Mouse (Mus musculus) midbrain, embryonic 16.5 days (tissue): ENCODE results near the gene Ppp1r13b. TPM values are rescaled to one million over a fixed set of nuclear protein-coding genes. Genes with fewer than 3 reads are reported as not detected.

ENCODE experiments used
- ATAC-seq: fragments of 200-750 bp; cut with Nextera tagmentation; 2 replicates; pipeline ENCODE4 v1.8.0; 2017; ENCODE audit warnings: moderate TSS enrichment
- H3K27ac ChIP-seq: fragments of 300-500 bp; sonication (generic); 2 replicates; pipeline ENCODE4 v1.5.1; 2014; ENCODE audit warnings: mild to moderate bottlenecking, low read length, mixed read lengths
- H3K27me3 ChIP-seq: fragments of 300-500 bp; sonication (generic); 2 replicates; pipeline ENCODE4 v1.6.1; 2014; ENCODE audit warnings: low read depth, low read length, mixed read lengths; ENCODE audit not compliant: control insufficient read depth, insufficient read depth
- H3K36me3 ChIP-seq: fragments of 300-500 bp; sonication (generic); 2 replicates; pipeline ENCODE4 v1.6.1; 2014; ENCODE audit warnings: mild to moderate bottlenecking, low read length, moderate library complexity, mixed read lengths; ENCODE audit not compliant: control insufficient read depth, insufficient read depth
- H3K4me1 ChIP-seq: fragments of 300-500 bp; sonication (generic); 2 replicates; pipeline ENCODE4 v1.6.1; 2014; ENCODE audit warnings: mild to moderate bottlenecking, low read length, mixed read lengths; ENCODE audit not compliant: control insufficient read depth, insufficient read depth
- H3K4me2 ChIP-seq: fragments of 300-500 bp; sonication (generic); 2 replicates; pipeline ENCODE4 v1.6.1; 2014; ENCODE audit warnings: mild to moderate bottlenecking, low read length, mixed read lengths
- H3K4me3 ChIP-seq: fragments of 300-500 bp; sonication (generic); 2 replicates; pipeline ENCODE4 v1.5.1; 2014; ENCODE audit warnings: low read depth, mild to moderate bottlenecking, low read length, moderate library complexity, mixed read lengths
- H3K9ac ChIP-seq: fragments of 300-500 bp; sonication (generic); 2 replicates; pipeline ENCODE4 v1.6.1; 2014; ENCODE audit warnings: low read depth, low read length, mixed read lengths
- H3K9me3 ChIP-seq: fragments of 300-500 bp; sonication (generic); replicated peaks from 2 replicates; pipeline ENCODE4 v1.6.1; 2014; ENCODE audit warnings: mild to moderate bottlenecking, low read length, mixed read lengths; ENCODE audit not compliant: control insufficient read depth, poor library complexity, severe bottlenecking
- WGBS: fragments of 180-500 bp; shearing (Covaris S2); extraction: QIAGEN DNeasy Blood & Tissue Kit; methylation state at CpG from one replicate; pipeline ENCODE4 v1.1.7; 2014; 5-methylcytosine and 5-hydroxymethylcytosine counted together
- polyA plus RNA-seq: library from polyadenylated mRNA; unstranded; fragments of >200 nt; fragmentation: Nextera tagmentation; extraction: Ambion mirVana; gene quantifications from 2 replicates; pipeline ENCODE4 v1.2.1, GENCODE M21; 2015

Gene Ppp1r13b
- polyA plus RNA-seq, 1 experiment from 2014 or later = 42.9 TPM

- 91% methylated on average over 5 of the region's 5 CpGs for WGBS
- no peaks in the 10 kb centered on the region for H3K27me3 ChIP-seq
- H3K27ac ChIP-seq = no peak overlapping the region
- no peak overlapping the region for H3K4me2 ChIP-seq
- H3K4me1 ChIP-seq = no peaks in the 10 kb centered on the region
- peaks cover 10% of the 10 kb centered on the region; the same call in 1 of the 2 replicates for H3K36me3 ChIP-seq
- no peak overlapping the region for H3K4me3 ChIP-seq
- no peak overlapping the region for H3K9ac ChIP-seq
- no peak for ATAC-seq
- H3K9me3 ChIP-seq = no peaks in the 10 kb centered on the region
Observed at GRCm38 (mm10) chr12:111803538-111803937, 104.4 kb downstream of the Ppp1r13b start.

- WGBS = 81% methylated on average over 10 of the region's 10 CpGs
- no peaks in the 10 kb centered on the region for H3K4me1 ChIP-seq
Observed at GRCm38 (mm10) chr12:111800459-111801183, 107.3 kb downstream of the Ppp1r13b start.

GRCm38 (mm10) chr12:111798493-111798892 lies 109.4 kb downstream of the Ppp1r13b start:
- Histone ChIP-seq H3K27ac (no peak overlapping the region), H3K4me1 (no peaks in the 10 kb centered on the region), H3K9ac (no peak overlapping the region), H3K9me3 (no peaks in the 10 kb centered on the region), H3K27me3 (no peaks in the 10 kb centered on the region), H3K4me2 (no peak overlapping the region), H3K4me3 (no peak overlapping the region), H3K36me3 (peaks cover 17% of the 10 kb centered on the region)
- ATAC-seq = no peak
- WGBS = 97% methylated on average over 13 of the region's 13 CpGs

More at GRCm38 (mm10) chr12:111800459-111801183, 107.3 kb downstream of the Ppp1r13b start:
- Histone ChIP-seq H3K27ac (no peak overlapping the region), H3K36me3 (peaks cover 9% of the 10 kb centered on the region; the same call in 1 of the 2 replicates), H3K4me2 (no peak overlapping the region), H3K9ac (no peak overlapping the region), H3K27me3 (no peaks in the 10 kb centered on the region), H3K4me3 (no peak overlapping the region), H3K9me3 (no peaks in the 10 kb centered on the region)
- ATAC-seq = no peak

GRCm38 (mm10) chr12:111797251-111797650 lies 110.7 kb downstream of the Ppp1r13b start:
- 88% methylated on average over 8 of the region's 8 CpGs for WGBS

GRCm38 (mm10) chr12:111795180-111795895 lies 112.6 kb downstream of the Ppp1r13b start:
- Histone ChIP-seq H3K36me3 (peaks cover 28% of the 10 kb centered on the region), H3K9me3 (no peaks in the 10 kb centered on the region)

More at GRCm38 (mm10) chr12:111797251-111797650, 110.7 kb downstream of the Ppp1r13b start:
- no peak overlapping the region for H3K27ac ChIP-seq
- peaks cover 20% of the 10 kb centered on the region for H3K36me3 ChIP-seq
- H3K4me3 ChIP-seq = no peak overlapping the region
- H3K27me3 ChIP-seq = no peaks in the 10 kb centered on the region
- no peak overlapping the region for H3K9ac ChIP-seq
- no peak for ATAC-seq
- no peaks in the 10 kb centered on the region for H3K4me1 ChIP-seq
- H3K4me2 ChIP-seq = no peak overlapping the region
- no peaks in the 10 kb centered on the region for H3K9me3 ChIP-seq

GRCm38 (mm10) chr12:111794526-111795179 lies 113.3 kb downstream of the Ppp1r13b start:
- Histone ChIP-seq H3K4me3 (no peak overlapping the region), H3K27me3 (no peaks in the 10 kb centered on the region), H3K9me3 (no peaks in the 10 kb centered on the region), H3K36me3 (peaks cover 31% of the 10 kb centered on the region), H3K4me1 (no peaks in the 10 kb centered on the region; the same call in 1 of the 2 replicates), H3K4me2 (no peak overlapping the region), H3K27ac (no peak overlapping the region), H3K9ac (no peak overlapping the region)
- no peak for ATAC-seq
- 93% methylated on average over 18 of the region's 18 CpGs for WGBS

More at GRCm38 (mm10) chr12:111795180-111795895, 112.6 kb downstream of the Ppp1r13b start:
- no peak overlapping the region for H3K9ac ChIP-seq
- H3K4me1 ChIP-seq = no peaks in the 10 kb centered on the region; the same call in 1 of the 2 replicates
- H3K4me2 ChIP-seq = no peak overlapping the region
- no peak for ATAC-seq
- no peak overlapping the region for H3K4me3 ChIP-seq
- H3K27ac ChIP-seq = no peak overlapping the region
- 88% methylated on average over 28 of the region's 28 CpGs for WGBS
- no peaks in the 10 kb centered on the region for H3K27me3 ChIP-seq

- Histone ChIP-seq H3K9me3 (no peaks in the 10 kb centered on the region), H3K9ac (no peak overlapping the region), H3K4me2 (no peak overlapping the region), H3K36me3 (peaks cover 33% of the 10 kb centered on the region), H3K4me1 (no peaks in the 10 kb centered on the region; the same call in 1 of the 2 replicates), H3K27me3 (no peaks in the 10 kb centered on the region), H3K27ac (no peak overlapping the region), H3K4me3 (no peak overlapping the region)
- ATAC-seq = no peak
- WGBS = 91% methylated on average over 22 of the region's 22 CpGs
Observed at GRCm38 (mm10) chr12:111794102-111794501, 113.8 kb downstream of the Ppp1r13b start.

GRCm38 (mm10) chr12:111791474-111792104 lies 116.3 kb downstream of the Ppp1r13b start:
- WGBS = 74% methylated on average over 13 of the region's 13 CpGs
- ATAC-seq = no peak
- H3K27me3 ChIP-seq = no peaks in the 10 kb centered on the region
- no peak overlapping the region for H3K4me3 ChIP-seq
- H3K4me2 ChIP-seq = no peak overlapping the region
- no peaks in the 10 kb centered on the region; the same call in 1 of the 2 replicates for H3K4me1 ChIP-seq
- H3K9me3 ChIP-seq = no peaks in the 10 kb centered on the region
- H3K27ac ChIP-seq = 0 out of 2 replicates have a peak overlapping the region, but pooled peaks have one; percentile 1
- H3K36me3 ChIP-seq = peaks cover 52% of the 10 kb centered on the region
- H3K9ac ChIP-seq = no peak overlapping the region
